Mouse (Mus musculus) liver, embryonic 14.5 days (tissue): ENCODE measurements around the gene Hoxb4. TPM values are rescaled to one million over a fixed set of nuclear protein-coding genes. Genes with fewer than 3 reads are reported as not detected.

Source experiments
- ATAC-seq: fragments of 200-750 bp; cut with Nextera tagmentation; 2 replicates; pipeline ENCODE4 v1.8.0; 2017; ENCODE audit warnings: moderate number of reproducible peaks, mild to moderate bottlenecking, moderate library complexity; ENCODE audit not compliant: insufficient read depth
- DNase-seq, 3 experiments: peaks; one replicate each; pipeline ENCODE4 v3.0.0-alpha.2; 2012 to 2013; ENCODE audit warnings: low read depth in 3 of 3, low spot score in 3 of 3
- H3K27ac ChIP-seq: fragments of 300-500 bp; sonication (generic); 2 replicates; pipeline ENCODE4 v1.5.1; 2014; ENCODE audit warnings: moderate library complexity, mild to moderate bottlenecking, control low read depth, inconsistent platforms
- H3K27me3 ChIP-seq: fragments of 300-500 bp; sonication (generic); 2 replicates; pipeline ENCODE4 v1.6.1; 2014; ENCODE audit warnings: mild to moderate bottlenecking, low read length, moderate library complexity; ENCODE audit not compliant: control insufficient read depth, insufficient read depth
- H3K36me3 ChIP-seq: fragments of 300-500 bp; sonication (generic); replicated peaks from 2 replicates; pipeline ENCODE4 v1.6.1; 2014; ENCODE audit warnings: low read depth; ENCODE audit not compliant: control insufficient read depth, insufficient read depth
- H3K4me1 ChIP-seq, 2 experiments: fragments of 200-500 bp in 1 of 2; fragments of 300-500 bp in 1 of 2; sonication (generic) in 1 of 2; replicated peaks; 2 replicates each; pipeline ENCODE4 v1.6.1; 2012 to 2014; ENCODE audit warnings: antibody characterized with exemption in 1 of 2, inconsistent platforms in 1 of 2, low read length in 1 of 2; ENCODE audit not compliant: control insufficient read depth in 2 of 2, insufficient read depth in 2 of 2
- H3K4me2 ChIP-seq: fragments of 300-500 bp; sonication (generic); 2 replicates; pipeline ENCODE4 v1.6.1; 2014; ENCODE audit warnings: low read depth, mild to moderate bottlenecking, control low read depth, moderate library complexity
- H3K4me3 ChIP-seq, 2 experiments: fragments of 200-500 bp in 1 of 2; fragments of 300-500 bp in 1 of 2; sonication (generic) in 1 of 2; 2 replicates each; pipeline ENCODE4 v1.5.1; 2012 to 2014; ENCODE audit warnings: low read depth in 2 of 2, low read length in 2 of 2, mild to moderate bottlenecking in 2 of 2, control low read depth in 1 of 2, inconsistent platforms in 1 of 2, moderate library complexity in 1 of 2; ENCODE audit not compliant: insufficient read depth in 1 of 2
- H3K9ac ChIP-seq: fragments of 300-500 bp; sonication (generic); replicated peaks from 2 replicates; pipeline ENCODE4 v1.6.1; 2014; ENCODE audit warnings: mild to moderate bottlenecking, control low read depth, moderate library complexity
- H3K9me3 ChIP-seq: fragments of 300-500 bp; sonication (generic); 2 replicates; pipeline ENCODE4 v1.6.1; 2016; ENCODE audit warnings: low read length, mixed read lengths; ENCODE audit not compliant: control insufficient read depth
- CTCF ChIP-seq: IDR thresholded peaks from 2 replicates; pipeline ENCODE4 v1.5.1; 2016; ENCODE audit warnings: antibody characterized with exemption, low read depth, control low read depth
- EP300 ChIP-seq: IDR thresholded peaks from 2 replicates; pipeline ENCODE4 v1.6.1; 2016; ENCODE audit warnings: antibody characterized with exemption, low read depth
- WGBS: fragments of 180-500 bp; shearing (Covaris S2); extraction: QIAGEN DNeasy Blood & Tissue Kit; methylation state at CpG from one replicate; pipeline ENCODE4 v1.1.7; 2014; ENCODE audit not compliant: insufficient replicate concordance; 5-methylcytosine and 5-hydroxymethylcytosine counted together
- polyA plus RNA-seq, 2 experiments: library from polyadenylated mRNA; depleted of rRNA in 1 of 2; stranded (reverse) in 1 of 2; unstranded in 1 of 2; fragments of >200 nt; fragmentation: Nextera tagmentation in 1 of 2; extraction: Ambion mirVana in 1 of 2; gene quantifications; 2 replicates each; pipeline versions ENCODE4 v1.2.1 to v1.2.3; 2012 to 2014

Gene Hoxb4
- polyA plus RNA-seq, 2 experiments = 0.06 to 0.48 TPM

DNA sequence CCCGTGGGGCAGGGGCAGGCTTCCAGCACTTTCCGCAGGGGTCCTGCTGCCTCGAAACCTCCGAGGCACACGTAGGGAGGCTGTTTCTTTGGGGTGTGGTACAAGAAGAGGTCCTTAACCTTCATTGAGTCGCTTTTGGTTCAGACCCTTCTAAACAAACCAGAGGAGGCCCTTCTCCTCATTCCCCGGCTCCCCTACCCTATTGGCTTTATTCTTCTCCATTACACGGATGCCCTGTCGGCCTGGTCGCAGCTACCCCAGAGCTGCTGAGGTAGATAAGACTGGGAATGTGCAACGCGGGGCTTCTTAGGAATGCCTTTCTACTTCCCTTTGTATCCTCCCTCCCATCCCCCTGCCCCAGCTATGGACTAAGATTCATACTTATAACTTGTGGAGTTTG lies 8.6 kb downstream of the Hoxb4 start:
- Histone ChIP-seq H3K27ac (no peak overlapping the region), H3K27me3 (peaks cover 64% of the 10 kb centered on the region), H3K4me1 (no peaks in the 10 kb centered on the region), H3K36me3 (no peaks in the 10 kb centered on the region), H3K4me3 (no peak overlapping the region), H3K9me3 (no peaks in the 10 kb centered on the region), H3K9ac (no peak overlapping the region), H3K4me2 (no peak overlapping the region)
- TF ChIP-seq EP300 = no peak
- TF ChIP-seq CTCF = no peak
- no peak for ATAC-seq
- no peak for DNase-seq
- WGBS = 43% methylated on average over 12 of the region's 12 CpGs

- H3K9ac ChIP-seq = no peak overlapping the region
- ATAC-seq = no peak
- no peak overlapping the region for H3K4me2 ChIP-seq
- no peak for TF ChIP-seq CTCF
- TF ChIP-seq EP300 = no peak
- no peaks in the 10 kb centered on the region for H3K4me1 ChIP-seq
- H3K36me3 ChIP-seq = no peaks in the 10 kb centered on the region
- H3K27me3 ChIP-seq = peaks cover 66% of the 10 kb centered on the region
- H3K4me3 ChIP-seq = no peak overlapping the region
- H3K27ac ChIP-seq = no peak overlapping the region
- H3K9me3 ChIP-seq = no peaks in the 10 kb centered on the region
- 41% methylated on average over 7 of the region's 7 CpGs for WGBS
- DNase-seq = no peak
Measured at GRCm38 (mm10) chr11:96327122-96327521, 9.1 kb downstream of the Hoxb4 start.

GRCm38 (mm10) chr11:96327750-96328149 lies 9.7 kb downstream of the Hoxb4 start:
- Histone ChIP-seq H3K27ac (no peak overlapping the region), H3K9me3 (no peaks in the 10 kb centered on the region), H3K27me3 (peaks cover 68% of the 10 kb centered on the region), H3K36me3 (no peaks in the 10 kb centered on the region), H3K4me3 (no peak overlapping the region), H3K9ac (no peak overlapping the region), H3K4me2 (no peak overlapping the region), H3K4me1 (no peaks in the 10 kb centered on the region)
- no peak for DNase-seq
- no peak for TF ChIP-seq CTCF
- TF ChIP-seq EP300 = no peak
- no peak for ATAC-seq
- WGBS = 28% methylated on average over 5 of the region's 5 CpGs

GRCm38 (mm10) chr11:96328605-96329004 lies 10.5 kb downstream of the Hoxb4 start:
- Histone ChIP-seq H3K4me2 (no peak overlapping the region), H3K36me3 (no peaks in the 10 kb centered on the region), H3K4me3 (no peak overlapping the region), H3K9ac (no peak overlapping the region), H3K9me3 (no peaks in the 10 kb centered on the region), H3K27ac (no peak overlapping the region), H3K4me1 (no peaks in the 10 kb centered on the region), H3K27me3 (peaks cover 72% of the 10 kb centered on the region)
- DNase-seq (no peak), ATAC-seq (no peak)
- WGBS = 27% methylated on average over 8 of the region's 8 CpGs
- no peak for TF ChIP-seq EP300
- TF ChIP-seq CTCF = no peak

DNA sequence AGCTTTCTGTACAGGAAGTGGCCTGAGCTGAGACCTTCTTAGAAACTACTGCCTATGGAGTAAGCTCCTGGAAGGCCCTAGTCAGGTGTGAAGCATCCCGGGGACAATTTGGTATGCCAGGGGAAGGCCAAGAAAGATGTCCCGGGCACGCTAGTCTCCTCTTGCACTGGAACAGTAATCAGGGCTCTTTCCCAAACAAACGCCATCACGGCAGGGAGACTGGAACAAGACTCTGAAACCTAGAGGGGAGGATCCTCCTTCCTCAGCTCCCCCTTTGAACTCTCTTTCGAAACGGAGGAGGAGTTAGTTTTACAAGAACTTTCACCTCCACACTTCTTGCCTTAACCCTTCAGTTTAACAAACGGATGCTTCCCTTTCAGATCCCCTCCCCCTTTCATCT lies 14.0 kb downstream of the Hoxb4 start:
- DNase-seq (no peak), ATAC-seq (no peak)
- no peaks in the 10 kb centered on the region; a peak in 1 of 4 replicates for H3K4me1 ChIP-seq
- no peak overlapping the region for H3K9ac ChIP-seq
- no peak overlapping the region for H3K4me3 ChIP-seq
- no peak overlapping the region for H3K4me2 ChIP-seq
- no peak for TF ChIP-seq EP300
- no peak for TF ChIP-seq CTCF
- H3K36me3 ChIP-seq = no peaks in the 10 kb centered on the region
- 11% methylated on average over 8 of the region's 8 CpGs for WGBS
- H3K27me3 ChIP-seq = peaks cover 64% of the 10 kb centered on the region
- H3K9me3 ChIP-seq = no peaks in the 10 kb centered on the region
- no peak overlapping the region for H3K27ac ChIP-seq
